Mouse (Mus musculus) embryonic fibroblast, embryonic 13.5 days (primary cell): ENCODE measurements around the gene Nlrp1b.

Experiments
- CTCF ChIP-seq: IDR thresholded peaks from 2 replicates; pipeline ENCODE4 v1.5.1; 2011; ENCODE audit warnings: mild to moderate bottlenecking, control low read depth, low read length, moderate library complexity, borderline replicate concordance; ENCODE audit not compliant: insufficient read depth
- POLR2A ChIP-seq: IDR thresholded peaks from 2 replicates; pipeline ENCODE4 v1.6.1; 2011; ENCODE audit warnings: low read depth, mild to moderate bottlenecking, control low read depth, low read length, moderate library complexity

DNA sequence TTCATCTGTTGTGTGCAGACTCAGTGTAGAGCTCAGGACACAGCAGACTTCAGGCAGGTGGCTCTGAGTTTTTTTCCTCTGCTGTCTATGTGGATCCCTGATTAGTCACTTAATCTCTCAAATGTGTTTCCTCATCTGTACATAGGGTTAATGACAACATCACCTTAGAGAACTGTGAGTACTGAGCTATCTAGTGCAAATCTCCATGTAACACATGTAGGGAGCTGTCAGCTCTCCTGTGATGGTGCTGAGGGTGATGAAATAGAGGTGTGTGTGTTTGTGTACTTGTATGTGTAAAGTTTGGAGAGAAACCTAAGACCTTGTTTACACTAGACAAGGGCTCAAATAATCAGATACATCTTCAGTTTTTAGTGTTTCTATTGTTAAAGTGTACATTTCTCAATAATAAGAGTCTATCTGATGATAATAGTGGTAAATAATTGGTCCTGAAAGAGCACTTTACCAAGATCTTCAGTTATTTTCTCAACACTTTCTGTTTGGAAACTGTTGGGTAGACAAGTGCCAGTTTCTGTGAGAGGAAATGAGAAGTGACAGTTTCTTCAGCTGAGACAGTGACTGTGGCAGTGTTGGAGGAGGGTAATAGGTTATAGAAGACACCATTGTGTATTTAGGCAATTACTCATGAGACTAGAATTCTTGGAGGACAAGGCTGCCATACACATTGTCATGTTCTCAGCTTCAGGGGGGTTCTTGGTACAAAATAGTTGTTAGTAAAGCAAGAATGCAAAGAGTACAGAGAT, 124.1 kb downstream of the Nlrp1b start:
- TF ChIP-seq POLR2A (no peak), CTCF (no peak)
